Mouse (Mus musculus) heart, adult 2 months (tissue): ENCODE data around the gene Mien1.

Source experiments
- CTCF ChIP-seq: fragments of 200-600 bp; IDR thresholded peaks from 2 replicates; pipeline ENCODE4 v1.8.1; 2022; ENCODE audit warnings: antibody characterized with exemption, mild to moderate bottlenecking, moderate library complexity
- EP300 ChIP-seq: fragments of 200-500 bp; IDR thresholded peaks from 2 replicates; pipeline ENCODE4 v1.6.1; 2011; ENCODE audit warnings: low read depth, low read length, control low read depth; ENCODE audit not compliant: insufficient read depth
- POLR2A ChIP-seq: fragments of 200-500 bp; IDR thresholded peaks from 2 replicates; pipeline ENCODE4 v1.6.1; 2011; ENCODE audit warnings: mild to moderate bottlenecking, low read depth, low read length, control low read depth; ENCODE audit not compliant: insufficient read depth

DNA sequence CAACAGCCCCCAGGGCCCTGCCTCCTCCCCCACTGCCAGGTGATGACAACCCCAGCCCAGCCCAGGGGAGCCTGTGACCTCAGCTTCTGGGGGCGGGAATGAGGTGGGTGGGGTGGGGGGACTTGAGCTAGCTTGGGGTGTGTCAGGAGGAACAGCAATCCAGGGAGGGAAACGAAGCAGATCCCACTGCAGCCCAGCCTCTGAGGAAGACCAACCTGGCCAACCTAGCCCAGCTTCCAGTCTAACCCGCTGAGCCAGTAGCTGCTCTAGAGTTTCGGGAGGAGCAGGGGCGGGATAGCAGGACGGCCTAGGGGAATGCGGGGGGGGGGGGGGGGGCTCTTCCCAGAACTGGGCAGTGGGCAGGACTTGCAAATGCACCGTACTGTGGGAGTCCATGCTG lies 46.8 kb downstream of the Mien1 start:
- TF ChIP-seq EP300 (no peak), POLR2A (no peak), CTCF (no peak)
